Mouse (Mus musculus) right cerebral cortex, postnatal 4 days (tissue): ENCODE results near the gene Zscan2.
A peak's percentile ranks its signal among the peaks of the same experiment; 100 is the strongest.

Experiments
- DNase-seq: peaks from one replicate; pipeline ENCODE4 v3.0.0-alpha.2; 2022

The Zscan2 gene

DNA sequence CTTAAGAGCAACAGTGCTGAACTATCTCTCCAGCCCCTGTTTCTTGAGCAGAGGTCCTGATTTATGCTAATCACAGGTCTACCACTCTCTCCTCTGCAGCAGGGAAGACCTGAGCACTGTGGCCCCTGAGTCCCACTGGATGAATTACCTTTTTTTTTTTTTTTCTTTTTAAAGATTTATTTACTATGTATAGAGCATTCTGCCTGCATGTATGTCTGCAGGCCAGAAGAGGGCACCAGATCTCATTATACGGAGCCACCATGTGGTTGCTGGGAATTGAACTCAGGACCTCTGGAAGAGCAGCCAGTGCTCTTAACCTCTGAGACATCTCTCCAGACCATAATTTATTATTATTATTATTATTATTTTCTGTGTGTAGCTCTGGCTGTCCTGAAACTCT lies 24.9 kb downstream of the Zscan2 start:
- DNase-seq = no peak

DNA sequence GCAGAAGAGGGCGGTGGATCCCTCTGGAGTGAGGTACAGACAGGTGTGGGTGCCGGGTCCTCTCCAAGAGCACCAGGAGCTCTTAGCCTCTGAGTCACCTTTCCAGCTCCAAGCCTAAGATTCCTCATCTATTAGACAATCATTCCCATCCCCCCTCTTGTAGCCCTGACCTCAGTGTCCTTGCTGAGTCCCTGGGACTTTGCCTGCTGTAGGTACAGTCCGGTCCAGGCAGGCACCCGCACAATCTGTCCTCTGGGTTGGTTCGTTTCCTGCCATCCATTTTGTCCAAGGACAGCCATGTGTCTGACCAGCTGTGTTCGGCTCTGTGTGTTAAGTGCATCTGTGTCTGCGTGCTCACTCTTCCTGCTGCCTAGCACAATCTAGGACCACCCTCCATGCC lies 27.9 kb downstream of the Zscan2 start:
- no peak for DNase-seq

DNA sequence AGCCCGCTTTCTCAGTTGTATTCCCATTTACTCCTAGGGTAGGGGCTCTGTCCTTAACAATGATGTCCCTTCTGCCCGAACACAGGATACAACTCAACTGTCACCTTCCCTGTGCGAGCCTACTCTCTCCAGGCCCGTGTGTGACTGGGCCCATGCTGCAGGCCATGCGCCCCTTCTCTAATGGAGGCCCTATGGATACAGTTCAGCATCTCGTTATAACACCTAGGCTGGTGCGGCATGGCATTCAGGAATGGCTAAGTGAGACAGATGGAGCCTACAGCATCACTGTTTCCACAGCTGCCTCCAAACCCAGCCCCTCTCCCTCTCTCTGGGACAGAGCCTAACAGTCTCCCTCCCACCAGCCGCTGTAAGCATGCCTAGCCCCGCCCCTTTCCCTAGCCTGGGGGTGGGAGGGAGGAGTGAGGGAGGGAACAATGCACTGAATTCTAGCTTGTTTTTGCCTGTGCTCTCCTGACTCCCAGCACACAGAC lies 28.3 kb downstream of the Zscan2 start:
- peak; percentile 38 for DNase-seq

DNA sequence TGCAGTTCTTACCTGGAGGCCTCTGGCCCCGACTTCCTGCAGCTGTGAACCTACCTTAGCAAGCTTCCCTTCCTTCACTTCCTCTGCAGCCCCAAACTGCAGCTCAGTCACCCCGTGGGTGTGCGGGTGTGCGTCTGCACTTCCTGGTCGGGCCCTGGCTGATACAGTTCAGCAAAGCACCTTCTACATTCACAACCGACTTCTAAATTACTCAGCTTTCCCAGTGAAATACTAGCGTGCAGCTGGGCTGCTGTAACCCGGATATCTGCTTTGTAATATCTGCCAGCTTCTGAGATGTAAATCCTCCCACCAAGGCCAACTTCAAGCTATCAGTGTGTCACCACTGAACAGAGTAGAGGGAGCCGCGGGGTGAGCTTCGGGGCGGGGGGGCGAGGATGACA lies 29.1 kb downstream of the Zscan2 start:
- no peak for DNase-seq

DNA sequence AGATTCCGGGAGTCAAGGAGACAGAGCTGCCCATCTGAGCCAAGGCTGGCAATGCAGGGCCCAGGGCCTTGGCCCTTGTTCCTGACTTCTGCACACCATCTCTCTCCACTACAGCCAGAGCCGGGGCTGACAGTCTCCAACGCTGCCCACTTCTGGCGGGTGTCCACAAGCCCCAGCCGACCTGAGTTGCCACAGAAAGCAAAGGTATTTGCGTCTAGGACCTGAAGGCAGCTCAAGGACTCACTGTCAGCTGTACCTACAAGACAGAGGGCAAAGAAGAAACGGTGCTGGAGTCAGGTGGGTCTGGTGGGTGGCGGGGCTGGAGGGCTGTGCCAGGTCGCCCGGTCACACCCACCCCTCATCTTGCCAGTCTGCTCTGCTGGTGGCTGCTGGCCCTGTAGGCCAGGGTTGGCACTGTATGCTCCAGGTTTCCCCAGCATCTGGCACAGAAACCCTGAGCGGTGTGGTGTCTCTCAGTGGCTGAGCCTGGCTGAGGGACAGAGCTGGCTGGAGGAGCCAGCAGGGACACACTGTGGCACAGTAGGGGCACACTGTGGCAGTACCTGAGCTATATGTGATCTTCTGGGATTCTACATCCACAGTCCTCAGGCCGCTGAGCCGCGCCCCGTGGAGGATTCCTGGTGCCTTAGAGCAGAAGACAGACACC lies 32.5 kb downstream of the Zscan2 start:
- DNase-seq = no peak

DNA sequence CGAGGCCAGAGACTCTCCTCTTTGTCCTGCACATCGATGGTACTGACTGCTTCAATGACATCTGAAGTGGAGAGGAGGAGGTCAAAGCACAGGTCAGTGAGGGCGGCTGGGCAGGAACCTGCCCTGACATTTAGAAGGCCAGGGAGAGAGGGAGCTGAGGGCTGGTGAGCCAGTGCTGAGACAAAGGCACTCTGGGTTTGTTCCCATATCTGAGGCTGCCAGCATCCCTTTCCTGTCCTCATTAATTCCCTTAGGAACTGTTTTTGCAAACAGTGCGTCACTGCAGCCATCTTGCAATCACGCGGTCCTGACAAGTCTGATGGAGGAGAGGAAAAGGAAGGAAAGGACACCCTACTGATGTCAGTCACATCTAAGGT lies 33.0 kb downstream of the Zscan2 start:
- DNase-seq = no peak

DNA sequence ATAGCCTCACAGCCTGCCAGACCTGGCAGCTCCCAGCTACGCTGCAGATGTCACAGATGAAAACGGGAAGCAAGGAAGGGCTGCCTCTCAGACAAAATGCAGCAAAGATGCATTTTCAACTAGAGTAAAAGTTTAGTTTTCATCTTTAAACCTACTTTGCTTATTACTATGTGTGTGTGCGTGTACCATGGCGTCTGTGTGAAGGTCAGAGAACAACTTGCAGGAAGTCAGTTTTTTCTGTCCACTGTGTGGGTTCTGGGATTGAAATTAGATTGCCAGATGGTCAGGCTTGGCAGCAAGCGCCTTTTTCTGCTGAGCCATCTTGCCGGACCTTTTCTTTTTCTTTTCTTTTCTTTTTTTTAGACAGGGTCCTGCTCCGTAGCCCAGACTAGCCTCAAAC lies 33.5 kb downstream of the Zscan2 start:
- no peak for DNase-seq

DNA sequence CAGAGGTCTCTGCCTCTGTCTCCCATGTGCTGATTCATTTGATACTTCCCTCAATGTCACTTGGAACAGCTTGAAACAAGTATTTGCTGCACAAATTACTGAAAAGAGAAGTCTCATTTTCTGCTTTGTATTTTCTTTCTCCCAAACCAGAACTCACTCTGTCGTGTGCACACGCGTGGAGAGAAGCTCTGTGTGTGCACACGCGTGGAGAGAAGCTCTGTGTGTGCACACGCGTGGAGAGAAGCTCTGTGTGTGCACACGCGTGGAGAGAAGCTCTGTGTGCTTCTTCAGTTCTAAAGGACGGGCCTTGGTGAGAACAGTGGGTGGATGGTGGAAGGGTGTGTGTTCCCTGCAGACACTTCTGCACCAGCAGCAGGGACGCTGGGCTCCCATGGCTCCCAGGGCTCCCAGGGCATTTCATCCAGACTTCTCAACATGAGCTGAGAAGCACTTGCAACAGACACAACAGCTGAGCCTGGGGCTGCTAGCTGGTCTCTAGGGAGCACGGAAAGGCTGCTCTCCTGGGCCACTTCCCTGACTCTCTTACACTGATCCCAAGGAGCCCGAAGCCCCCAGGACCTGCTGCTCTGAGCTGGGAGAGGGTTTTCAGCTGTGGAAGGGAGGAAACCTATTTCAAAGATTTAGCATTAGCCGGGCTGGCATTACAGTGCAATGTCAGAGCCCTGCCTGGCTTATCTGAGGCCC lies 34.2 kb downstream of the Zscan2 start:
- DNase-seq = no peak

DNA sequence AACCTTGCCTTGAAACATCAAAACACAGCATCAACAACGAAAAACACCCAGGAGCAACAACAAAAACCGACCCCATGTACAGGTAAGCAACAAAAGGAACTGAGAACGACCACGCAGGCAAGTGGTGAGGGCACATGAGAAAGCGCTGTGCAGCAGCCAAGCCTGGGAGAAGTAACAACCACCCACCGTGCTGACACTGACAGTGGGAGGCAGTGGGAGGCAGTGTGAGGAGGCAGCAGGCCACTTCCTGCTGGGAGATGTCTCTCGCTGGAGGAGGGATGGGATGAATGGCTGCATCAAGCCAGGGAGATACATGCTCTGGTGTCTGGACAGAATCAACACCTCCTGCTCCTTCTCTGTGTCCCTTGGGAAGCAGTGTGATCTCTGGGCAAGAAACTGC lies 36.4 kb downstream of the Zscan2 start:
- no peak for DNase-seq

DNA sequence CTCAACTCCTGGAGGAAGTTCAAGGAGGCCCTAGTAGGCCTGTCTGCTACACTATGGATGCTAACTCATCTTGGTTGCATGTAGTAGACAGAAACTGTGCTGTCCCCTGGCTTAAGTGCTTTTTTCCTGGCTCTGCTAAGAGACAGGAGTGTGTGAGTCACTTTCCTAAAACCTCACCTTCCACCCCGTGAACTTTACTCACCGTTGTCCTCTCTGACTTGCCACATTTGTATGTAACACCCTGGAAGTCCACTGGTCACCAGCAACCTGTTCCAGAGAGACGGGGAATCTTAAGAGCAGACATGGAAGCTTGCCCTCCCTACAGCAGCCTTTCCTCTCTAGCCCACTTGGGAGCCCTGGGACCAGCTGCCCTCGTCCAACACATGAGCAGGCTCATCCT lies 37.0 kb downstream of the Zscan2 start:
- DNase-seq = no peak

DNA sequence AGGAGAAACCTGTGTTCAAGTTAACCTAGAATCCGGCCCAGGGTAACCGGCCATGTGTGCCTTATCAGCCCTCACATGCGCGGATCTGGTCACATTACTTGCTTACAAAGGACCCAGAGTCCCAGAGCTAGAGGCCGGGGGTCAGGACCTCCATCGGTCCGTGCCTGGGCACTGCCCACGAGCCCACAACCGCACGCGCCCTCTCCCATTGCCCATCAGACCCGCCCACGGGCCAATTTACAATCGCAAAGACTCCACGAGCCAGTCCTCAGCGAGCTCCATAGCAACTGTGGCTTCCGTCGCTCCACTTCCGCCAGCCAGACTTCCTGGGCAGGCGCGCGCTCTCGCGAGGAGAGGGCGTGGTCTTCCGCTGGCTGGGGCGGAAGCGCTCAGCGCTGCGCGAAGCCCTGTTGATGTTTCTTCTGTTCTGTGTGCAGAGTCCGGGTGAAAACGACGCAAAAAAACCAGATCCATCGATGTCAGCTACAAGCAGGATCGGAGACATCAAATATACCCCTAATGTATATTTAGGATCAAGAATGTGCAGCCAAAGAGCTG lies 40.3 kb downstream of the Zscan2 start, which contains the start of gene Wdr73:
Gene Wdr73, minus strand, starts transcription at position 326 of the 558 bp plus-strand sequence.
- peak; percentile 85 for DNase-seq

DNA sequence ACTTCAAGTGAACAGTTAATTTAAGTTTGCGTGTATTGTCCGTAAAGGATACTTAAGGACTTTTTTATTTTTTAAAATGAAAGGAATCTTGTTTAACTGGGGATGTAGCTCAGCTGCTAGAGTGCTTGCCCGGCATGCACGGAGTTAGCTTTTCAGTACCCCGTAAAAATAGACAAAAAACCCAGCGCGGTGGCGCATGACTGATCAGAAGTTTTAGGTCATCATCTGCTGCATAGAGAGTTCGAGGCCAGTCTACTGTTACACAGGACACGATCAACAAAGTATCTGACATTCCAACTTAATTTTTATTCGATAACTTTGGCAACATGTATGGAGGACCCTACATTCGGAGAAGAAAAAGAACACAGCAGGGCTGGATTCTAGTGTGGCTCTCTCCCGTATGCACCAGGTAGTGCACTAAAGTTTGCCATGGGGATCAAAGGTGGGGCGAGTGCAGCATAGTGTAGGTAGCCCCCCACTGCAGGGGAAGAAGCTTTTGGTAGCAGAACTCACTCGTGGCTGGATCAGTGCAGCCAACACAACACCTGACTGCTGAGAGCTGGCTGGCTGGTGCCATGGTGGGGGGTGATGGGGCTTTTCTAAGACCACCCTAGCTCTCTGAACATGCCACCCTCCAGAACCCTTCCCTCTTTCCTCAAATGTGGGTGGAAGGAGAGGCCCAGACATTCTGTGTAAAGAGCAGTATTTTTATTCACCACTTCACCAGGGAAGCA lies 41.0 kb downstream of the Zscan2 start:
- no peak for DNase-seq

DNA sequence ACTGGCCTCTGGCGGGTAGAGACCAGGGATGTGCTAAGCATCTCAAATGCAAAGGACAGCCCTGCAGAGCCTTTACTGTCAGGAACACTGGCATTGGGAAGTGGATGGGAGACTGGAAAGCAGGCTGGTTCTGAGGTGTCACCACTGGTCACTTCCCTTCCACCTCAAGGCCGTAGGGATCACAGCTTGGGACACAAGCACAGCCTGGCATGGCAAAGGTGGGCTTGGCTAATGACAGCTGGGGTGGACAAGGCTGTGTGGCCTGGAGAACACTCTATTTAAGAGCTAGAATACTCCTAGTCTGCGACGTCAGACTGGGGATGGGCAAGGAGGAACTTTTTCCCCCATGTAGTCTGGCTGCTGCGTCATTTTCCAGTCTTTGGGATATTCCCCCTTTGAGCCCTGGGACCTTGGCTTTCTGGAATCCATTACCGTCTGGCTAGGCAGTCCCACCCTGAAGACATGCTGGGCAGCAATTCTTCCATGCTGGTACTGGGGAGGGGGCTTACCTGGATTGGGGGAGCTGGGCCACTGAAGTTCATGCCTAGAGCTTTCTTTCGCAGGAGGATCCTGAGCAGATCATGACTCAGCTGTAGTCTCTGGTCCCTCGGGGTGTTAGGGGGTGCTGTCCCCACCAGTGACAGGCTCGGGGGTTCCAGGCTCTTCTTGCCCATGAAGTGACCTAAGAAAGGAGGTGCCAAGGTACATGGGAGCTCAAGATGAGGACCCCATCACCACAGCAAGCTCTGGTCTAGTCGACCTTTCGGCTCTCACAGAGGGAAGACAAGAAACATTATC lies 43.1 kb downstream of the Zscan2 start:
- no peak for DNase-seq

DNA sequence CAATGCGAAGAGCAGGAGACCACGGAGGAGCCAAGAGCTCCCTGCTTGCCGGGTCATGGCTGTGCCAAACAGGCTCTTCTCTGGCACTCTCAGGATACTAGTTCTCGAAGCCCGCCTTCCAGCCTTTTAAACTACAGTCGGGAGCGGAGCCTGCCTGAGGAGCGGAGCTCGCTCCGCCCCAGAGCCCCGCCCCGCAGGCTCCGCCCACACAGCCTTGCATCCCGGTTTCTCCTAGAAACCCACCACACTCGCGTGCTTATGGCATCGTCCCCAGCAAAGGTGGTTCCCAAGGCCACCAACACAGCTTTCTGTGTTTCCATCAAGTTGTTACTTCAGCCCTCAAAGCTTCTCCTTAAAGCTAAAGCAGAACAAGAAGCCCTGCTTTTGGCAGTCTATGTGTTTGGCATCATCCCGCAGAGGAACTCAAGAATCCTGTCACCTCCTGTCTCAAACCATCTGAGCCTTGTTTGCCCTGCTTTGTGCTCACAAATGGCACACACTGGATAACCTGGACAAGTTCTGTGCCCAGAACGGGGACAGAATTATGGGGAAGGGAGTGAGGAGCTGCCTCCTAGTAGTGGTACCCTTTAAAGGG lies 44.3 kb downstream of the Zscan2 start, which contains the start of gene Nmb:
Gene Nmb, minus strand, starts transcription at position 156 of the 595 bp plus-strand sequence.
- DNase-seq = peak; percentile 68

DNA sequence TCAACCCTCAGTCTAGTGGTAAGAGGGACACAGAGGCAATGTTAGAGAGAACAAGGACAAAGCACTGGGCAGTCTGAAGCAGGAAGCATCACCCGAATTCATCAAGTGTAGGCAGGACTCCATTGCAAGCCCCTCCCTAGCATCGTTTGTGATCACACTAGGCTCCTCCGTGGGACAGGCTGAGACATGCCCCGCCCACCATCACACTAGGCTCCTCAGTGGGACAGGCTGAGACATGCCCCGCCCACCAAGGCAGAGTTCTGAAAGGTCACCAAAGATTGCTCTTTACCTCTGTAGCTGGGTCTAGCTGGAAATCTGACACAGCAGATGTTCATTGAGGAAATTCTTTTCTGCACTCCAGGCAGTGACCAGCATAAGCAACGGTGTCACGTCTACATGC lies 50.3 kb downstream of the Zscan2 start:
- DNase-seq = no peak

DNA sequence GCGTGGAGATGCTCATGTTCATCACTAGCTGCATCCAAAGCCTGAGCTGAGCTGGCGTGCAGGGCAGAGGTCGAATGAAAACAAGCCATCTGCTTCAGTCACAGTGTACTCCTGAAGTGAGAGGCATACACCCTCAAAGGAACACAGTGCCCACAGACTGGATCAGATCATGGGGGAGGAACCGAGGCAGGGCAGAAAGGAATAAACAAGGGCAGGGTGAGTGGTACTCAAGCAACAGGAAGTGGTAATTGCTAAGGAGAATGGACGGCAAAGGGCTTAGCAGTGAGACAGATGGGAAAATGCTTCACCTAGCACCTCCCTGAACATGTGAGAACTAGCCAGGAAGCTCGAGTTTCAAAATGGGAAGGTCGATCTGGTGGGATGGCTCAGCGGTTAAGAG lies 51.8 kb downstream of the Zscan2 start:
- no peak for DNase-seq

DNA sequence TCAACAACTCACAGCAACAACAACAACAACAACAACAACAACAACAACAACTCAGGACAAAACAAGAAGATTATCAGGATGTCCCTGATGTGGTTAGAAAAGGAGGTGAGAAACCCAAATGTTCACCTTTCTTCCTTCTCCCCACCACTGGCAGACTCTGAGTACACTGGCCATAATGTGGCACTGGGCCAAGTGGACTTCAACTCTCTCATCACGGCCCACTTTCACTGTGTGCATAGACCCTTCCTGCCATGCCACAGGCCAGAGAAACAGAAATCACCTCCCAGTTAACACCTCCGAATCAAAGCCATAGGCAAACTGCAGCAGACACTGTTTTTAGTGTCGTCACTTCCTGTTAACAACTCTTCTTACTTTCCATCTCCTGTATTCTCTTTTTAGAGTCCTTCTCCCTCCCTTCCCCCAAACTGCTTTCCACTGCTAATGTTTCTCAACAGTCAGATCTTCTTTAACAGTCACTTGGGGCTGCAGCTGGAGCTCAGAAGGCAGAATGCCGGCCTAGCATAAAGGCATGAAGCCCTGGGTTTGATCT lies 57.3 kb downstream of the Zscan2 start:
- DNase-seq = no peak

DNA sequence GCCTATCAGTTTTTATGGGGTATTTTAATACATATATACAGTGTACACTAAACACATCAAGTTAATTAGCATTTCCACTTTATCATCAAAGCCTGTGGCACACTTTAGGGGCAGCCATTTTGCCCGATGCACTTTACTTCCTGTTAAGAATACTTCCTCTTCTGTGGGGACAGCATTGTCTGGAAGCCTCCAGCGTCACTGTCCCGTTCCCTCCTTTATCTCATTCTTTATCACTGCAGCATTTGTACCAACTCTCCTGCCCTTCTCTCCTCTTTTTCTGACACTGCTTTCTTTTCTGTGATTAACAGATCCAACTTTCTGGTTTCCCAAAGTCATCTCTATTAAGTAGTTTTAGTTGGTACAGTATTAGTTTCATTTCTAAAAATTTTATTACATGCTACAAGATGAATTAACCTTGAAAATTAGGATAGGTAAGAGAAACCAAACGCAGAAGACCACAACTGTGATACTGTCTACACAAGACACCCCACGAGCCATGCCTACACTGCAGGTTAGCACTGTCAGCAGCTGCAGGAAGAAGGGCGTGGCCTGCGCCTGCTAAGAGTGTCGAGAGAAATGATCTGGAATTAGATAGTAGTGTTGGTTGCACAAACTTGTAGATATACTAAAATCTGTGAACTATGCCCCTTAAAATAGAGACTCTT lies 58.4 kb downstream of the Zscan2 start:
- DNase-seq = no peak

DNA sequence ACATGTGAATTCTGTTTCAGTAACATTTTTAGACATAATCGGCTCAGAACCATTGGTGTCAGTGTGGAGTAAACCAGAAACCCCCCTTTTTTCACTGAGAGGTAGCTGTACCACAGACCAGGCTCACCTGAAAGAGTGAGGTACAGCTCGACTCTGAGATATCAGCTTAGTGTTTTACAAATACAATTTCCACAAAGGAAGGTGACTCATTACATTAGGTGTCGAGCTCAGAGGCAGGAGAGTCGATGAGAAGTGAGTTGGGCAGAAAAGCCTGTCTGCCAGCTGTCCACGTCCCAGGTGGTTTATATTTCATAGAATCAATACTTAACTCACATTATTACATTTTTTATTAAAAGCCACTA lies 58.9 kb downstream of the Zscan2 start:
- no peak for DNase-seq

DNA sequence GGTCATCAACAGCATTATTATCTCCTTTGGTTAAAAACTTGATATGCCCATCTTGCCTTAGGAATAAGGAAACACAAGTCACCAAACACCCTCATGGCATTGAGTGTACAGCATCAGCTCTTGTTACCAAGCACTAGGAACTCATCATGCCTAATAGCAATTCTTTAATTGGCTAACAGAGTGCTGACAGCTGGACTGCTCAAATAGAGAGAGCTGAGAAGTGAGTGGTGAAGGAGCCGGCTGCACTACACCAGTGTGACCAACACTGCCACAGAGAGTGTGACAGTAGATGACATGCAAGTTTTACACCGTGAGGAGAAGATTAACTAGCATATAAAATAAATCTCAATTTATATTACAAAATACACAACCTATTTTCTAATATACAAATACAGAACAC lies 62.4 kb downstream of the Zscan2 start:
- no peak for DNase-seq
